Mouse (Mus musculus) bone marrow macrophage, adult 2 months (primary cell): Measurements from ENCODE around the gene Hoxa13. TPM values are rescaled to one million over a fixed set of nuclear protein-coding genes. Genes with fewer than 3 reads are reported as not detected.

Experiments used
- H3K27ac ChIP-seq: 2 replicates; pipeline ENCODE4 v1.5.1; 2012; ENCODE audit warnings: low read depth, low read length; ENCODE audit not compliant: insufficient read depth
- H3K4me1 ChIP-seq: 2 replicates; pipeline ENCODE4 v1.6.1; 2012; ENCODE audit warnings: low read length; ENCODE audit not compliant: control insufficient read depth, insufficient read depth
- H3K4me3 ChIP-seq: 2 replicates; pipeline ENCODE4 v1.5.1; 2012; ENCODE audit warnings: mild to moderate bottlenecking, low read length, moderate library complexity; ENCODE audit not compliant: insufficient read depth
- CTCF ChIP-seq: IDR thresholded peaks from 2 replicates; pipeline ENCODE4 v1.5.1; 2012; ENCODE audit warnings: low read depth, mild to moderate bottlenecking, low read length, moderate library complexity
- POLR2A ChIP-seq: IDR thresholded peaks from 2 replicates; pipeline ENCODE4 v1.6.1; 2012; ENCODE audit warnings: mild to moderate bottlenecking, low read depth, low read length, borderline replicate concordance
- polyA plus RNA-seq: library from polyadenylated mRNA; stranded (reverse); fragments of >200 nt; gene quantifications from 2 replicates; pipeline ENCODE4 v1.2.4, GENCODE M21; 2012; ENCODE audit not compliant: missing spikeins, insufficient read depth, insufficient read length

Hoxa13 gene
- polyA plus RNA-seq, 1 experiment: not detected

DNA sequence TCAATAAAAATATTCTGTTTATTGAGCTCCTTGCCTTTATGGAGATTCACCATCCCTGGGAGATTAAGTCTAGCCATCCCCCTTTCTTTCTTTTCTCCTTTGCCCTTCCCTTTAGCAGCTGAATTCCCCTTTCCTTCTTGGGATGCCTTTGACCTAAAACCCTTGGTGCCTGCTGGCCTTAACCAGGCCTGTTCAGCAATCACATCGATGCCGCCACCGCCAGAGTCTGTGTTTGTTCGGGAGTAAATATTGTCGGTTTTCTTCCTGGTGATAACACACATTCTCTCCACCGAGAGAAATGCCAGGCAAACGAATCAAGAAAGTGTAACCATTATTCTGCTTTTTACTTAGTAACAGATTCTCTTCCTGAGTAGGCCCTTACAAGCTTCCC, 22.5 kb downstream of the Hoxa13 start:
- TF ChIP-seq CTCF (no peak), POLR2A (no peak)
- Histone ChIP-seq H3K4me3 (no peak overlapping the region), H3K27ac (no peak overlapping the region), H3K4me1 (no peaks in the 10 kb centered on the region; the same call in 1 of the 2 replicates)

- Histone ChIP-seq H3K27ac (no peak overlapping the region), H3K4me3 (no peak overlapping the region), H3K4me1 (no peaks in the 10 kb centered on the region; the same call in 1 of the 2 replicates)
- TF ChIP-seq POLR2A: no peak
- no peak for TF ChIP-seq CTCF
These were observed 23.1 kb downstream of the Hoxa13 start for GRCm38 (mm10) chr6:52237346-52238154.

GRCm38 (mm10) chr6:52236806-52237205, 23.9 kb downstream of the Hoxa13 start:
- Histone ChIP-seq H3K4me1 (no peaks in the 10 kb centered on the region; the same call in 1 of the 2 replicates), H3K4me3 (no peak overlapping the region), H3K27ac (no peak overlapping the region)
- TF ChIP-seq CTCF (no peak), POLR2A (no peak)

GRCm38 (mm10) chr6:52235866-52236265, 24.8 kb downstream of the Hoxa13 start:
- H3K4me1 ChIP-seq: no peaks in the 10 kb centered on the region; the same call in 1 of the 2 replicates
- no peak overlapping the region for H3K4me3 ChIP-seq
- H3K27ac ChIP-seq: no peak overlapping the region
- TF ChIP-seq POLR2A: no peak
- TF ChIP-seq CTCF: no peak

DNA sequence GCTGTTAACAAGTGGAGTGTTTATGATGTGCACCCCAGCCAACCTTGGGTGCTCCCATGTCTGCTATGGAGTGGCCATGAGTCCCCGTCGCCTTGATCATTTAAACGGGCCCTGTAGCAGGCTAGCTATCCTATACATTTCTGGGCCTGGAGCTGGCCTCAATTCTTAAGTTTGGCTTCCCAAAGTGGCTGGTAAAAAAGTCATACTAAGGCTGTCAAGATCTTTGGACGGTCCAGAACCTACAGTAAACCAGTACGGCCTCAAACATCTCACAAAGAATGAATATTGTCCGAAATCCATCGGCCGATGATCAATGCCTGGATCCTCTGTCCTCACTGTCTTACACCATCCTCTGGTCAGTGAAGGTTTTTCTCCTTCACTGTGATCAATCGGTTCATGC, 25.4 kb downstream of the Hoxa13 start:
- H3K4me1 ChIP-seq: no peaks in the 10 kb centered on the region; the same call in 1 of the 2 replicates
- H3K4me3 ChIP-seq: no peak overlapping the region
- no peak overlapping the region for H3K27ac ChIP-seq
- TF ChIP-seq POLR2A (no peak), CTCF (no peak)

DNA sequence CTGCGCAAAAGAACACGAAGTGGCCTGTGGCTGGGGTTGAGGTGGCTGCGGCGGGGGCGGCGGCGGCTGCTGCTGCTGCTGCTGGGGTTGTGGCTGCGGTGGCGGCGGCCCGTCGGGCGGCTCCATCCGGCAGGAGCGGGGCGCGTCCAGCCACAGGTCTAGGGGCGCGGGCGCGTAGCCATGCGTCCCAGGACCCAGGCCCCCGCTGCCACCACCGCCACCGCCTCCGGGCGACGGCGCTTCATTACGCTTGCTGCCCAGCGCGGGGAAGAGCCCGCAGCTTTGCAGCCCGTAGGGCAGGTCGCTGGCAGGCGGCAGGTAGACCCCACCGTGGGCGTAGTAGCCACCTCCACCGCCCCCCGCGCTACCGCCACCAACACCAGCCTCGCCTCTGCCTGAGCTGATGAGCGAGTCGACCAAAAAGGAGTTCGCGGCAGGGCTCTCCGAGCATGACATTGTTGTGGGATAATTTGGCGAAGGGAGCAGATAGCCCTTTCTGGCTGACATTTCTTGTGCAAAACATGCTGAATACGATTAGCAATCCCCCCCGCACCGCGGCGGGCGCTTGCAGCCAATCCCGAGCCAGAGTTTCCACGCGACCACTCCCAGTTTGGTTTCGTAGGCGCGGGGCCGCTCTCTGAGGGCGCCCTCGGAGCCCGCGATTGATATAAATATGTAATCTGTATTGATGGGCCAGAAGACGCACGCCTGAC, 26.1 kb downstream of the Hoxa13 start:
- no peak for TF ChIP-seq CTCF
- TF ChIP-seq POLR2A: no peak
- Histone ChIP-seq H3K4me1 (no peaks in the 10 kb centered on the region), H3K4me3 (no peak overlapping the region), H3K27ac (no peak overlapping the region)

DNA sequence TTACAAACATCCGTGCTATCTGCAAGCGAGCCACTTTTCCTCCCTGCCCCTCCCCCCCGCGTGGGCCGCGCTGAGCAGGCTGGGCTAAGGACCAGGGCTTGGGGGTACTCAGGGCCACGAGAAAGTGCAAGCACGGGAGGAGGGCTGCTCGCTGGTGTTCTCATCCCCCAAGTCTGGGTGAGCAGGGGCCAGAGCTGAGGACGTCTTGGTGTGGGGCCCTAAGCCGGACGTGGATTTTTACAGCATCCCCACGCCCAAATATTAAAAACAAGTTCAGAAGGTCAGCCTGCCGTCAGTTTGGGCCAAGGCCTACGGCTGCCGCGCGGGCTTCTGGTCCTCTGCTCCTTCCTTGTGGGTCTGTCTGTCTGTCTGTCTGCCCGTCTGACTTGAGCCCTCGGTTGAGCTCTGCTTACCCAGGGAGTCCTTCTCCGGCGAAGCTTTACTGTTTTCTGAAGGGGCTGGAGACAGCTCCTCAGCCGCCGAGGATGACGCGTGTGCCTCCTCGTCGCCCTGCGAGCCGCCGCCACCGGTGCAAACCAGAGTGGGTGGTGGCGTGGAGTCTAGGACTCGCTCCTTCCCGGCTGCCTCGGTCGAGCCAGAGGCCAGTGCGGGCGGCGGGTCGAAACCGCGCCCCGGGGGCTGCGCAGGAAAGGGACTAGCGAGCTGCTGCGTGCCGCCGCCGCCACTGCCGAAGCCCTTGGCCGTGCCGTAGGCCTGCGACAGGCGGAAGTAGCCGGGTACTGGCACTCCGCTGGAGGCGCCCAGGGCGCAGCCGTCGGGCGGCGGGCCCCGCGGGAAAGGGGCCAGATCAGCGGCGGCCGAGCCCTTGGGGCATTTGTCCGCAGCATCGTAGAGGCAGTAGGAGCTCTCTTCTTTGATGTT, 26.9 kb downstream of the Hoxa13 start:
- Histone ChIP-seq H3K4me3 (peak overlapping the region; percentile 11; the same call in 1 of the 2 replicates), H3K27ac (no peak overlapping the region), H3K4me1 (no peaks in the 10 kb centered on the region)
- TF ChIP-seq CTCF (no peak), POLR2A (no peak)

DNA sequence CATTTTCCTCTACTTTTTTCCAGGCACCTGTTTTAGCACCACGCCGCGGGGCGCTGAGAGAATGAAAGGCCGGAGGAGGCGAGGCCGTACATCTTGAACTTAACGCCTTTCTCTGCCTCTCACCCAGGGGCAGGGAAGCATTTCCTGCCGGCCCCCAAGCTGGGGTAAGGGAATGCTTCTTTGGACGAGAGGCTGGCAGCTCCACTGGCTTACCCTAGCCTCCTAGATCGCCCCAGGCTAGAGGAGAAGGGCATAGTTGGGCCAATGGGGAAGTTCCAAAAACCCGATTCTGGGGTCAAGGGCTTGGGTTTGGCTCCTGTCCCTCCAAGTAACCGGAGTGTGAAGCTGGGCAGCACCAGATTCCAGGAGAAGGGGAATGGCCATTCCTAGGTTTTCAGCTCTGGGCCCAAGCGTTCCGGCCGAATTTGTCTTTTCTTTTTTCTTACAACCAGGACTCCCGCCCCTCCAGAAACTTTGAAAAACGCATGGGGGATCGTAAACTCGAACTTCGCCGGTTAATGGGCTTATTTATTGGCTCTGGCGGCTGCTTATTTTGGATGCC, 27.6 kb downstream of the Hoxa13 start:
- no peak overlapping the region for H3K27ac ChIP-seq
- TF ChIP-seq CTCF (no peak), POLR2A (no peak)
- H3K4me3 ChIP-seq: no peak overlapping the region
- H3K4me1 ChIP-seq: no peaks in the 10 kb centered on the region

- Histone ChIP-seq H3K27ac (no peak overlapping the region), H3K4me3 (no peak overlapping the region), H3K4me1 (no peaks in the 10 kb centered on the region)
- TF ChIP-seq CTCF: no peak
- no peak for TF ChIP-seq POLR2A
These were observed 28.1 kb downstream of the Hoxa13 start for GRCm38 (mm10) chr6:52232568-52232965.
